Mouse (Mus musculus): ENCODE data around the gene Gm8947. TPM values are rescaled to one million over a fixed set of nuclear protein-coding genes. Genes with fewer than 3 reads are reported as not detected.
"Not testable (repeated sequence)": the region's sequence is repeated elsewhere in the genome, so short reads cannot be mapped to it uniquely, and the experiment has no call there.

Gm8947 gene
- polyA plus RNA-seq, 1 experiment from 2014 or later = 0.18 TPM

GRCm38 (mm10) chr1:151166031-151166430, 26.1 kb upstream of the Gm8947 start:
- H3K9me3 ChIP-seq = no peaks in the 10 kb centered on the region
- H3K4me1 ChIP-seq (replicated peaks) = 0 out of 2 replicates have a peak, but pooled peaks cover 3% of the 10 kb centered on the region
- no peaks in the 10 kb centered on the region for H3K36me3 ChIP-seq
- WGBS = 38% methylated on average over 8 of the region's 8 CpGs
- H3K9ac ChIP-seq = no peak overlapping the region
- H3K4me3 ChIP-seq (replicated peaks) = no peak overlapping the region
- no peak overlapping the region for H3K4me2 ChIP-seq (replicated peaks)
- peak; percentile 57 for ATAC-seq
- no peaks in the 10 kb centered on the region for H3K27me3 ChIP-seq (replicated peaks)
- no peak overlapping the region for H3K27ac ChIP-seq

GRCm38 (mm10) chr1:151167297-151168047, 24.7 kb upstream of the Gm8947 start:
- Histone ChIP-seq H3K27ac (peak overlapping the region; percentile 80), H3K9me3 (no peaks in the 10 kb centered on the region), H3K4me1 (replicated peaks) (0 out of 2 replicates have a peak, but pooled peaks cover 3% of the 10 kb centered on the region), H3K36me3 (no peaks in the 10 kb centered on the region), H3K27me3 (replicated peaks) (no peaks in the 10 kb centered on the region), H3K4me2 (replicated peaks) (peak overlapping the region; percentile 35), H3K9ac (0 out of 2 replicates have a peak overlapping the region, but pooled peaks have one; percentile 4), H3K4me3 (replicated peaks) (no peak overlapping the region)
- 17% methylated on average over 12 of the region's 12 CpGs for WGBS
- peak; percentile 73 for ATAC-seq

DNA sequence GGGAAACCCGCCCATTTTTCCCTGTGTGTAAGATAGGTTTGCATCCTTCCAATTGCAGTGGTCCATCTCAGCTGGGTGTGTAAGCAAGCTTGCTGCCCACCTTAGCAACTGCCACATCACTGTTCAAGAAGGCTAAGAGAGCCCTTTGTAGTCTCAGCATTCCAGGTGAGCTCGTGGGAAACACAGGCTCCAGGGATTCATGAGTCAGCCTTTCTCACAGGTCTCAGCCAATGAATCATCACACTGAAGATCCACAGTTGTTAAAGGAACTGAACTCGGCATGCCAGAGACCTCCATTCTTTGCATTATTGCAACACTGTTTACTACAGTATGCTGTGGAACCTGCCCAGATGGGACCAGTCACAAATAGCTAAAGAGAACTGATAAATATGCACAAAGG, 23.5 kb upstream of the Gm8947 start:
- Histone ChIP-seq H3K36me3 (no peaks in the 10 kb centered on the region), H3K27me3 (replicated peaks) (no peaks in the 10 kb centered on the region), H3K4me3 (replicated peaks) (no peak overlapping the region), H3K4me1 (replicated peaks) (0 out of 2 replicates have a peak, but pooled peaks cover 3% of the 10 kb centered on the region), H3K9me3 (no peaks in the 10 kb centered on the region), H3K4me2 (replicated peaks) (no peak overlapping the region), H3K9ac (no peak overlapping the region), H3K27ac (0 out of 2 replicates have a peak overlapping the region, but pooled peaks have one; percentile 61)
- 47% methylated on average over 3 of the region's 3 CpGs for WGBS
- ATAC-seq = no peak

DNA sequence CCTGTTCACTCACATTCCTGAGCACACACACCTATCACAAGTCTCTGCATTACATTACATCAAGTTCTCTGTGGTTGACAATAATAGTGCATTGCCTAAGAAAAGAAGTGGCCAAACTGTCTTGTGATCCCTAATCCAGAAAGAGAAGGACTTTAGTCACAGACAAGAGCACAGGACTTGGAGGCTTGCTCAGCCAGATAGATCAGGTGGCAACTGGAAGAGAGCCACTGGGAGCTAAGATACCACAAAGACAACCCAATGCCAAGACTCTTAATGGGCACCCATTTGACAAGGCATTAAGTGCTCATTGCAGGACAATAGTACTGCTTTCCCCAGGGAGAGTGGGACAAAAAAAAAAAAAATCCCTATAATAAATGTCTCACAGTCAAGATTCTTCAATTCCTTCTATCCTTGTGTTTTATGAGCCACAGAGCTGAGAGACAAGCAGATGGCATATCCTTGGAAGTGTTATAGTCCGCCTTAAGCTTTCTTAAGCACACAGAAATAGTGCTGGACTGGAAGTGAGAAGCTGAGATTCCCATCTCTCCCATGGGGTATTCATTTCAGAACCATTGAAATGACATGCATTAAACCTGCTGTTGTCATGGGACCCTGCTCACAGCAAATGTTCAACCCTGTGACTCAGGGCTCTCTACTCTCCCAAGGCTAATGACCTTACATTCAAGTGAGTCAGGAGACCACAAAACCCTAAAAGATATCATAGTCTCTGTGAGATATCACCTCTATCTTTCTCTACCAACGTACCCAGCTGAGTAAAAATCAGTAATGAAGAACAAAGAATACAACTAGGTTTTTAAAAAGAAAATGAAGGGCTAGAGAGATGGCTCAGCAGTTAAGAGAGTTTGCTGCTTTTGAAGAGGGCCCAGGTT, 20.4 kb upstream of the Gm8947 start:
- ATAC-seq = no peak
- no peak overlapping the region for H3K4me2 ChIP-seq (replicated peaks)
- WGBS = 70% methylated on average over 2 of the region's 2 CpGs
- H3K27ac ChIP-seq = no peak overlapping the region
- no peak overlapping the region for H3K4me3 ChIP-seq (replicated peaks)
- no peaks in the 10 kb centered on the region for H3K27me3 ChIP-seq (replicated peaks)
- 0 out of 2 replicates have a peak, but pooled peaks cover 3% of the 10 kb centered on the region for H3K4me1 ChIP-seq (replicated peaks)
- no peaks in the 10 kb centered on the region for H3K36me3 ChIP-seq
- no peaks in the 10 kb centered on the region for H3K9me3 ChIP-seq
- no peak overlapping the region for H3K9ac ChIP-seq

DNA sequence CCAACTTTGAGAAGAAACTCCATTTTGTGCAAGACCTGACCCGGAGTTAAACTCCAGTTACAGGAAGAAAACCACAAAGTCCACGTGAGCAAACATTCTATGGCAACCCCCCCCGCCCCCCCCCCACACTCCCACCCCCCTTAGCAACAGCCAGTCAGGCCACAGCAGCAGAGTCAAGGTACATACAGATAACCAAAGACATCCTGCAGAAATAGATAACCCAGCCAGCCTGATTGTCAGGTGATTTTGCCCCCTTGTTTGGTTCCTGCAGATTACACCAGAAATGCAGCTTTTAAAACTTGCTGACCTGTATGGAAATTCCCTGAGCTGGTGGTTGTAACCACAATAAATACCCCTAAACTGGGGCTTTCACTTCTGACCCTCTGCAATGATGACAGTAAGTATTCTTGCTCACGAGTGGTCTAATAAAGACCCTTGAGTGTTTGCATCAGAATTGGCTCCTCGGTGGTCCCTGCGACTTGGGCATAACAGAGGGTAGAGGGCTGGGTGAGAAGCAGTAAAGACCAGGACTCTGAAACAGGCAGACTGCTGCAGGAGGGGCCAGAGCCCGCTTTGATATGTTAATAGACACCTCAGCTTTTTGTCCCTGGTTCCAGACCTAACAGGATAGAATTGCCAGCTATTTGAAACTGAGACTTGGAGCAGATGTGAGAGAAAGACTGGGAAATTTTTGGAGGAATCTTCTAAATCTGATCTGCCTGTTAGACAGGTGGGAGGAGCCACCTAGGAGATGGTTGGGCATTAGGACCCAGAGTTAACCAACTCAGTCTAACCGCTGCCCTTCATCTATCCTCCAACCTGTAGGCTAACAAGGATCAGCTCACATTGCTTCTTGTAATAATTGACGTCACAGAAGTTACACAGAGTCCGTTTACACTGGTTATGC, 14.9 kb upstream of the Gm8947 start:
- H3K4me2 ChIP-seq (replicated peaks) = peak overlapping the region; percentile 51
- H3K4me3 ChIP-seq (replicated peaks) = no peak overlapping the region
- H3K36me3 ChIP-seq = no peaks in the 10 kb centered on the region
- WGBS = 13% methylated on average over 10 of the region's 10 CpGs
- ATAC-seq = peak; percentile 94
- H3K27ac ChIP-seq = peak overlapping the region; percentile 63
- H3K4me1 ChIP-seq (replicated peaks) = 0 out of 2 replicates have a peak, but pooled peaks cover 3% of the 10 kb centered on the region
- H3K9me3 ChIP-seq = no peaks in the 10 kb centered on the region
- no peak overlapping the region for H3K9ac ChIP-seq
- no peaks in the 10 kb centered on the region for H3K27me3 ChIP-seq (replicated peaks)

- ATAC-seq = no peak
- no peaks in the 10 kb centered on the region for H3K36me3 ChIP-seq
- 11% methylated on average over 4 of the region's 4 CpGs for WGBS
- H3K9me3 ChIP-seq = no peaks in the 10 kb centered on the region
- no peak overlapping the region for H3K4me3 ChIP-seq (replicated peaks)
- H3K27me3 ChIP-seq (replicated peaks) = no peaks in the 10 kb centered on the region
- 0 out of 2 replicates have a peak, but pooled peaks cover 3% of the 10 kb centered on the region for H3K4me1 ChIP-seq (replicated peaks)
- H3K4me2 ChIP-seq (replicated peaks) = peak overlapping the region; percentile 51
- no peak overlapping the region for H3K9ac ChIP-seq
- H3K27ac ChIP-seq = peak overlapping the region; percentile 63; the same call in 1 of the 2 replicates
These were observed 14.3 kb upstream of the Gm8947 start for GRCm38 (mm10) chr1:151177937-151178271.

GRCm38 (mm10) chr1:151178505-151179083, 13.6 kb upstream of the Gm8947 start:
- no peak for ATAC-seq
- 38% methylated on average over 2 of the region's 2 CpGs for WGBS
- Histone ChIP-seq H3K27ac (no peak overlapping the region), H3K27me3 (replicated peaks) (no peaks in the 10 kb centered on the region), H3K4me1 (replicated peaks) (0 out of 2 replicates have a peak, but pooled peaks cover 3% of the 10 kb centered on the region), H3K4me2 (replicated peaks) (no peak overlapping the region), H3K9ac (no peak overlapping the region), H3K36me3 (no peaks in the 10 kb centered on the region), H3K4me3 (replicated peaks) (no peak overlapping the region), H3K9me3 (no peaks in the 10 kb centered on the region)

GRCm38 (mm10) chr1:151180167-151180566, 12.0 kb upstream of the Gm8947 start:
- H3K4me1 ChIP-seq (replicated peaks) = 0 out of 2 replicates have a peak, but pooled peaks cover 3% of the 10 kb centered on the region
- no peaks in the 10 kb centered on the region for H3K9me3 ChIP-seq
- H3K9ac ChIP-seq = no peak overlapping the region
- no peaks in the 10 kb centered on the region for H3K27me3 ChIP-seq (replicated peaks)
- H3K4me3 ChIP-seq (replicated peaks) = no peak overlapping the region
- no peak overlapping the region for H3K27ac ChIP-seq
- no peak for ATAC-seq
- 83% methylated on average over 2 of the region's 2 CpGs for WGBS
- no peak overlapping the region for H3K4me2 ChIP-seq (replicated peaks)
- H3K36me3 ChIP-seq = no peaks in the 10 kb centered on the region

GRCm38 (mm10) chr1:151182266-151182665, 9.9 kb upstream of the Gm8947 start, which contains the start of gene Gm47985:
TSS of gene Gm47985 (plus strand) at chr1:151182537.
- not testable (repeated sequence) for H3K9ac ChIP-seq; H3K4me3 ChIP-seq (replicated peaks); H3K27ac ChIP-seq; H3K27me3 ChIP-seq (replicated peaks); H3K9me3 ChIP-seq; ATAC-seq; H3K4me2 ChIP-seq (replicated peaks); H3K4me1 ChIP-seq (replicated peaks); H3K36me3 ChIP-seq
- no CpG with 5 or more reads among the region's 7 CpGs for WGBS

GRCm38 (mm10) chr1:151186186-151186585, 6.0 kb upstream of the Gm8947 start:
- not testable (repeated sequence) for H3K27ac ChIP-seq; H3K9me3 ChIP-seq; H3K36me3 ChIP-seq; H3K9ac ChIP-seq; ATAC-seq; H3K4me2 ChIP-seq (replicated peaks); H3K27me3 ChIP-seq (replicated peaks); H3K4me3 ChIP-seq (replicated peaks); H3K4me1 ChIP-seq (replicated peaks)
- 80% methylated on average over 3 of the region's 3 CpGs for WGBS

GRCm38 (mm10) chr1:151186879-151187424, 5.2 kb upstream of the Gm8947 start:
- not testable (repeated sequence) for H3K36me3 ChIP-seq; H3K9ac ChIP-seq; ATAC-seq; H3K27ac ChIP-seq; H3K4me3 ChIP-seq (replicated peaks); H3K27me3 ChIP-seq (replicated peaks); H3K4me1 ChIP-seq (replicated peaks); H3K4me2 ChIP-seq (replicated peaks); H3K9me3 ChIP-seq
- WGBS = 76% methylated on average over 4 of the region's 4 CpGs
